Mouse (Mus musculus) MEL-GATA-1-ER (cell line): ENCODE data around the gene Fam205c.
A peak's percentile ranks its signal among the peaks of the same experiment; 100 is the strongest.

Source experiments
- DNase-seq: peaks from one replicate; pipeline ENCODE4 v3.0.0-alpha.2; 2012; ENCODE audit warnings: low read depth; ENCODE audit errors: extremely low read depth

The Fam205c gene

GRCm38 (mm10) chr4:42874134-42874533 lies at the start of gene Fam205c:
TSS of gene Fam205c (minus strand) at chr4:42874234.
- DNase-seq, result no peak

GRCm38 (mm10) chr4:42922461-42922860 lies 48.4 kb upstream of the Fam205c start:
- no peak for DNase-seq

GRCm38 (mm10) chr4:42922056-42922455 lies 48.0 kb upstream of the Fam205c start:
- no peak for DNase-seq

GRCm38 (mm10) chr4:42921536-42921935 lies 47.5 kb upstream of the Fam205c start:
- DNase-seq, result no peak

GRCm38 (mm10) chr4:42920726-42921125 lies 46.7 kb upstream of the Fam205c start:
- DNase-seq, result no peak

GRCm38 (mm10) chr4:42917402-42917774 lies 43.4 kb upstream of the Fam205c start:
- no peak for DNase-seq

GRCm38 (mm10) chr4:42916617-42917401 lies 42.8 kb upstream of the Fam205c start, which contains the start of gene Phf24:
TSS of gene Phf24 (plus strand) at chr4:42916660.
- DNase-seq, result no peak

GRCm38 (mm10) chr4:42915966-42916365 lies 41.9 kb upstream of the Fam205c start:
- no peak for DNase-seq

GRCm38 (mm10) chr4:42915311-42915710 lies 41.3 kb upstream of the Fam205c start:
- no peak for DNase-seq

- DNase-seq, result no peak
These were observed 39.4 kb upstream of the Fam205c start for GRCm38 (mm10) chr4:42913391-42913790.

- no peak for DNase-seq
These were observed 30.9 kb upstream of the Fam205c start for GRCm38 (mm10) chr4:42904966-42905365.

- no peak for DNase-seq
These were observed 30.5 kb upstream of the Fam205c start for GRCm38 (mm10) chr4:42904523-42904922.

- DNase-seq, result no peak
These were observed 29.9 kb upstream of the Fam205c start for GRCm38 (mm10) chr4:42903942-42904341.

- no peak for DNase-seq
These were observed 28.7 kb upstream of the Fam205c start for GRCm38 (mm10) chr4:42902730-42903129.

GRCm38 (mm10) chr4:42902174-42902573 lies 28.1 kb upstream of the Fam205c start:
- peak; percentile 13 for DNase-seq

- no peak for DNase-seq
These were observed 26.8 kb upstream of the Fam205c start for GRCm38 (mm10) chr4:42900878-42901277.

GRCm38 (mm10) chr4:42898914-42899313 lies 24.9 kb upstream of the Fam205c start:
- no peak for DNase-seq

- no peak for DNase-seq
These were observed 21.1 kb upstream of the Fam205c start for GRCm38 (mm10) chr4:42895118-42895517.

GRCm38 (mm10) chr4:42891176-42891575 lies 17.1 kb upstream of the Fam205c start:
- DNase-seq, result no peak

GRCm38 (mm10) chr4:42888806-42889205 lies 14.8 kb upstream of the Fam205c start:
- no peak for DNase-seq

- DNase-seq, result no peak
These were observed 12.9 kb upstream of the Fam205c start for GRCm38 (mm10) chr4:42886926-42887325.

GRCm38 (mm10) chr4:42880677-42880948 lies 6.6 kb upstream of the Fam205c start:
- no peak for DNase-seq

- peak; percentile 64 for DNase-seq
These were observed 6.0 kb upstream of the Fam205c start for GRCm38 (mm10) chr4:42879829-42880676.
